Mouse (Mus musculus) layer of hippocampus, postnatal 25 days (tissue): Measurements from ENCODE around the gene Serbp1. TPM values are rescaled to one million over a fixed set of nuclear protein-coding genes. Genes with fewer than 3 reads are reported as not detected.

Experiments
- DNase-seq, 2 experiments: peaks; one replicate each; pipeline ENCODE4 v3.0.0; 2022; ENCODE audit warnings: mixed read lengths in 2 of 2, low spot score in 1 of 2; ENCODE audit errors: extremely low spot score in 1 of 2
- total RNA-seq, 2 experiments: library from RNA; stranded (reverse); gene quantifications; 2 replicates each; pipeline ENCODE4 v1.2.3; 2021

Gene Serbp1
- total RNA-seq, 2 experiments from 2014 or later, result 224 to 238 TPM

DNA sequence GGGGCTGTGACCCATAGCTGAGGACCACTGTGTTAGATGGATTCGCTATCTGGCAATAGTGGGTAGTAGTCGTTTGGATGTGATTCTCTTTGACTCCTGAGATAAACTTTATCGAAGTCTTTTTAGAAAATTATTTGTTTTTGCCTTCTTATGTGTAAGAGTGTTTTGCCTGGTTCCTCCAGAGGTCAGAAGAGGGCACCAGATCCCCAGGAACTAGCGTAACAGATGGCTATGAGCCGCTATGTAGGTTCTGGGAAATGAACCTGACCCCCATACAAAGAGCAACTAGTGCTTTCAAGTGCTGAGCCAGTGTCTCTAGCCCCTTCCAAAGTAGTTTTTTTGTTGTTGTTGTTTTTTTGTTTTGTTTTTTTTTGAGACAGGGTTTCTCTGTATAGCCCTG lies 58.1 kb downstream of the Serbp1 start:
- no peak for DNase-seq

DNA sequence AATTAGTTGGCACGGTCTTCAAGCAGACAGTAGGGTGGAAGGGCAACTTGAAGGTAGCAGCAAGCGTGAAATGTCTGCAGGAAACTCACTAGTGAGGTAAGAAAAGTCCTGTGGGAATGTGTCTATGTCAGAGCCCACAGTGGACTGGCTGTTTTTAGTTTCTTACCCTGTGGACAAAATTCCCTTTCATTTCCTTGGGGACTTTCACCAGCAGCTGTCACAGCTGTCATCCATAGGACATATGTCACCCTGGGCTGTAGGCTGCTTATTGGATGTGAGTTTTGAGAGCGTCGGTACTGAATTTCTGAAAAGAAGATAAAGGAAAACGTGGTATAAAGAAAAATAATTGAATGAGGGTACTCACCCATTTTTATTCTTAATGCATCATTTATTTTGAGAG lies 60.8 kb downstream of the Serbp1 start:
- DNase-seq, result no peak

DNA sequence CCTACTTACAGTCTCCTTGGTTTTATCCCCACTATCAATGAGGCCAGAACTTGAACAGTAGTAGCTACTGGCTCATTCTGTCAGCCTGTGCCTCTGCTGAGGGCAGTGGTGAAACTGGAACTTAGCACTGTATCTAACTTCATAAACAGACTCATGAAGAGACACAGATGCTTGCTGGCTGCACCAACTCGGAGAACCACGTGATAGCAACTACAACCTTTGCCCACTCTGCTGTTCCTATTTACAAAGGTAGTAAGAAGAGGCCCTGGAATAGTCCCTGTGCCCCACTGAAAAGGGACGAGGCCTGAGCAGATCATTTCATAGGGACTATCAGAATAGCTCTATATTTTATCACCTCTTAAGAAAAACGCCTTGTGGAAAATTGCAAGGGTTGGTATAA lies 62.3 kb downstream of the Serbp1 start:
- DNase-seq, result no peak

DNA sequence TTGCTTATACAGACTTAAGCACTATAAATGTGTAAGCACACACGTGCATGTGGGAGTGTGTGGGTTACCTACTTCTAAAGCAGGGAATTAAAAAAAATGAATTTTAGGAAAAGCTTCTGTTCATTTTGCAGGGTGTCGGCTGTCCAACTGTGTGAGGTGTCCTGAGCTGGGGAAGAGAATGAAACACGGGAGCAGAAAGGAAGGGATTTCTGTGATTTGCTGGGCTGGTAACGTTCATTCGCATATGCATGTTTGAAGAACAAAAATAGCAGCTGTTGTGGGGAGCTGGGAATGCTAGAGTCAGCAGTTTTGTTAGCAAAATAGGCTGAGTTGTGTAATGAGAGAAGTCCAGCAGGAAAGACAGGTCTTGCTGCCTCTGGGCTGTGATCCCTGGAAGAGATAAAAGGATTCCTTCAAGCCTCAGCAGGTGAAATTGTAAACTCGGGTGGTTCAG lies 62.8 kb downstream of the Serbp1 start:
- DNase-seq, result no peak

DNA sequence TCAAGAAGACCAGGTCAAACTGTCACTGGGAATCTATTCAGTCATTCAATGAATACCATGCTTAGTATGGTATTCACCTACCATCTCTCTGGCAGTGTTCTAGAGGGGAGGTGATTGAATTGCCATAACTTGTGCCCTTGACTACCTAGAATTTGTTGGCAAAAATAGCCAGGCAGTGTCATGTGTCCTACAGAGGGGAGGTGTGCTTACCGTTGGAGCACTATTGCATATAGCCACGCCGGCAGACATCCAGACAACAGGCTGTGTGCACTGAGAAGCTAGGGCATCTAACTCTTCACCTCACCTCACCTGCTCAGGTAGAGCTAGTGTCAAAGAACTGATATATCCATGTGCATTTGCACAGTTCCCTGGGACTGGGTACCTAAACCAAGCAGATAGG lies 63.3 kb downstream of the Serbp1 start:
- DNase-seq, result no peak

DNA sequence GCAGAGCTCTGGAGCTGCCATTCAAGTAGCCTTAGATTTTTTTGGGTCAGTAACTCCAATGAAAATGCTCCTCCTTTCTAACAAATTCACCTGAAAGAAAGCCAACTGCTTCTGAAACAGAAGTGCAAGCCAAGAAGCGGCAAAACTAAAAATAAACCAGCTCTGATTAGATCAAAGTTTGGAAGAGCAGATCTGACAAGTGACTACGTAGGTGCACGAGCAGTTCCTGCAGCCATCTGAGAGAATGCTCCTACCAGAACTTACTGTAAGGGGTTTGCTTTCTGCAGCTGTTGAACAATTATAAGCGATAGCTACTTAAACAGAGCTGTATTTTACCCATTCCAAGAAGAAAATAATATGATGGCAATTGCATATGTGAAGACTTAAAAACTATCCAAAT lies 64.5 kb downstream of the Serbp1 start:
- no peak for DNase-seq

DNA sequence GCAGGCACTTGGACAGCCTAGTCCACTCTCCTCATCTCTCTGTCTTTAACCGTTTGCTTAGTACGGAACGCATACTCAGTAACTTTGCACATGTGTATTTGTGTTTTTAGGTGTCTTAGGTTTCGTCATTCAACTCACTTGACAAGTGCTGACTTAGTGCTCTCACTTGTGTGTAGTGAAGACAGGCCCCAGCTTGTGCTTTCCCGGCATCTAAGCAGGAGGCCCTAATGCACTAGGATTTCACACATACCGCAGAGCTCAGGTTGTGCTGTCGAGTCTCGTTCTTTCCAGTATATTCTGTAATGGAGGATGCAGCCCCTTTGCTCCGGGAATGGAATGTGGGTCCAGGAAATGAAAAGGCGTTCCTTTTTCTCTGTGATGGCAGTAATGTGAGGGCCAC lies 65.2 kb downstream of the Serbp1 start:
- DNase-seq, result no peak

DNA sequence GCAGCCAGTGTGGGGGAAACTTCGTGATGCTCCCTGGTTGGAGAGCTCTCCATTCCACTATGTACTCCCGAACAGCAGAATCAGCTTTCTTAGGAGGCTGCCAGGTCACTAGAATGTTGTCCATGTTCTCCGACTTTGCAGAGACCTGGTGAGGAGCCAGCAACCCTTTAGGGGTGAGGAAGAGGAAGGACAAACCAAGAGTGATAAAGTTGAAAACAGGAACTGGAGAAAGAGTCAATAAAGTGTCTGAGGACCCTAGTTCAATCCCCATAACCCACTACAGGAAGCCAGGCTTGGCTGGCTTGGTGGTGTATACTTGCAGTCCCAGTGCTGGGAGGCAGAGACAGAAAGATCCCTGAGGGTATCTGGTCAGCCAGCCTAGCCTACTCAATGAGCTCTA lies 71.0 kb downstream of the Serbp1 start:
- DNase-seq, result no peak

DNA sequence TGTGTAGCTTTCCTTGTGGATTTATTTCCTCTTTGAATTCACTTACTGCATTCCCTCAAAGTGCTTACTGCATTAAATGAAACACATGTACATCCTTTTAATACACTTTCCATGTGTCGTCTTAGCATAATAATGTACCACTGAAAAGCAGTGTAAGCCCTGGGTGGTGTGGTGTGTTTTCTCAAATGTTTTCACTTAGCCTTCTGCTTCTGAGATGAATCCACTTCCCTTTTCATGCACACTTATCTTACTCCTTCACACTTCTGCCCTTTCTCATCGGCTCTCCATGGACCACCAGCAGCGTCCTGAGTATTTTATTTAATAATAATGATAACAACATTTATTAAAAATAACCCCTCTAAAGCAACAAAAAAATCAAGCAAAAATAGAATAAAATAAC lies 71.8 kb downstream of the Serbp1 start:
- DNase-seq, result no peak

DNA sequence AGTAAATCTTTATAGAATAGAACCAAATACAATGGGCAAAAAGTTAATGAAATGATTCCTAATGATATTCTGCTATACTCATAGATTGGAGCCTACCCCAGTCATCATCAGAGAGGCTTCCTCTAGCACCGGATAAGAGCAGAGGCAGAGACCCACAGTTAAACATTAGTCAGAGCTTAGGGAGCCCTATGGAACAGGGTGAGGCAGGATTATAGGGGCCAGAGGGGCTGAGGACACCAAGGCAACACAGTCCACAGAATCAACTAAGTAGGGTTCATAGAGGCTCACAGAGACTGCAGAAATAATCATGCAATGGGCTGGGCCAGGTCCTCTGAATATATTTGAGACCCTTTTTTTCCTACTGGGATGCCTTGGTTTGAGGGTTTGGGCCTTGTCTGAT lies 76.7 kb downstream of the Serbp1 start:
- DNase-seq, result no peak

DNA sequence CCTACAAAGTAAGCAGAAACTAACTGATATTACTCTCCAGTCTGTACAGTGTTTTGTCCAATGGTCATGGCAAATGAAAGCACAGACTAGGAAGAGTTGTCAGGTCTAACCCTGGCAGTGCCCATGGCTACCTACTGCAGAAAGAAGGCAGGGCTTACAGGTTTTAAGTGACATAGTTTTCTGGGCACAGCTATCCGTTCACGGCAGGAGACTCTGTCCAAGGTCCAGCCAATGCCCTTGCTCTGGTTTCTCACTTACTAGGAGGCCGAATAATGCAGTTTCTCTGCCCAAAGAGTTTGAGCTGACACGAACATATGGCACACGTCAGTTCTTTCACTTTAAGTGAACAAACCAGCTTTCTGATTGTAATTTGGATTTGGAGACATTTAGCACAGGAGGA lies 79.1 kb downstream of the Serbp1 start:
- DNase-seq, result no peak

DNA sequence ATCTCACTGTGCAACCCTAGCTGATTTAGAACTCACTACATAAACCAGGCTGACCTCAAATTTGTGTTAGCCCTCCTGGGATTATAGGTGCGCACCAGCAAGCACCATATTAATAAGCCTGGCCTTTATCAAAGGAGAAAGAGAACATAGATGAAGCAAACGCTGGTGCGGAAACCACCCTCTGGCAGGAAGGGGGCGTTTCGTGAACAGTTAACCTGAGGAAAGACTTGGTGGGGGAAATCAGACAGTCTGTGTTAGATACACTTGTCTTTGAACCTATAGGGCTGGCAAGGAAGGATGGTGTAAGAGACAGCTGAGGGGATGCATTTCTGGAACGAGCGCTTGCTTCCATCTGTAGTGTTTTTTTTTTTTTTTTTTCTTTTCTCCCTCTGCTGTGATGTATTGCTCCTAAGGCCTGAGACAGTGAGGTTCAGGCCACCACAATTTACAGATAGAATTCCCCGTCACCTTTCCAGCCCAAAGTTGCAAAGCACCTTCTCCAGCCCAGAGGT lies 79.9 kb downstream of the Serbp1 start:
- no peak for DNase-seq

DNA sequence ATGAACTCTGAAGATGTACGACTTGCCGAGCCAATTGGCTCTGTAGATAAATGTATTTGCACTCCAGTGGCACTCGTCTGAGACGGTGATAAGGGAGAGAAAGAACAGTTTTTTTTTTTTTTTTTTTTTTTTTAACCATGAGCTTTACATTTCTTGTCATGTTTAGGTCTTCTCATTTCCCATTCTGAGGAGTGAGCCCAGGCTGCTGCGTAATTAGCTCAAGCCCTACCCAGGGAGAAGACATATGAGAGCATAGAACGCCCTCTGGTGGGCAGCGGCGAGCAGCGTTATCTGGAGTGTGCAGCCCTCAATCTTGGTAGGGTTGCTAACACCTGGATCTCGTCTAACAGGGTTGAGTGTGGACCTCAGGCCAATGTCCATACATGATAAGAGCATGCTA lies 80.5 kb downstream of the Serbp1 start:
- peak; percentile 46 to 78 for DNase-seq

DNA sequence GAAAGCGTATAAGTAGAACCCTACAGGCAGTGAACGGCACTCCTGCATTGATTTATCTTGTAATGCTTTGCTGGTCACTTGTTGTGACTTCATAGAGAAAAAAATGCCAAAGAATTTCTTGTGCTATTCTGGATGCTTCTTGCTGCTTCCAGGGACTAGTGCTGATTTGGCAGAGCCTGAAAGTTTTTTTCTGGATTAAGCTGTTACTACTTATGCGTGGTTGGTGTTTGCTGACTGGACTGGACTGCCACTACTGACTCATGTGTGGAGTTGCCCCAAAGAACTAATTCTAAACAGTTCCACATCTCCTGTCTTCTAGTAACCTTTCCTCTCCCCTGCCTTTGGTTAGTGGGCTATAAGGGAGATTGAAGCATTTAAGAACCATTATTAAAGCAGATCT lies 85.8 kb downstream of the Serbp1 start:
- DNase-seq, result no peak

DNA sequence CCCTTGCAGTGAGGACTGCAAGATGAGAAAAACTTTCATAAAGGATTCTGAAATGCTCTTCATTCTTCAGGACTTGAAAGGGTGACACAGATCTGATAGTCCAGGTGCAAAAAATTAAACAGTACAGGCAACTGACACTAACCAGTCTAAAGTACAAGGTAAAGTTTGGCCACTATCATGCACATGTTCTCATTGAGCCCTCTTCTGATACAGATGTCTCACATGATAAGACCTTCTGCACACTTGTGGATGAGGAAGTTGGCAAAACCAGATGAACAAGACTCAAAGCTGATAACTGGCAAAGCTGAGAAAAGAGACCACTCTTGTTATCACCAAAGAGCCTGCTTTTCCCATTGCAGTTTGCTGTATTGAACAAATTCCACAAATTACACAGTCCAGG lies 100.0 kb downstream of the Serbp1 start:
- no peak for DNase-seq

DNA sequence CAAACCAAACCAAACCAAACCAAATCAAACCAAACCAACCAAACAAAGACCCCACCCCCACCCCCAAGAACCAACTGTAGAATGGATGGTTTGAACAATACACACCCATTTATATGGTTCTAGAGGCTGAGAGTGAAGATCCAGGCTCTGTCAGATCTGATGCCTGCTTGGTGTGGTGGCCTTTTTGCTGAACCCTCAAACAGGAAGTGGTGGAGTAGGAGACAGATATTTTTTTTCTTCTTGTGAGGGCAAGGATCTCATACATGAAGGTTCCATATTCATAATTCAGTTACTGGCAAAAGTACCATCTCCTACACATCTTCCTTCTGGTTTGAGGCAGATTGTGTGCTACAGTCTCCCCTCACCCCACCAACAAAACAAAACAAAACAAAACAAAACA lies 101.5 kb downstream of the Serbp1 start:
- no peak for DNase-seq

Other genes starting within 250 kb of the Serbp1 start
- gene Gadd45a, start 200.7 kb upstream of the Serbp1 start, total RNA-seq, result 10 to 100 TPM in 1 of 2 experiments, 1 to 10 TPM in 1; 8.2 to 10.5 TPM
- gene Il12rb2, start 138.0 kb downstream of the Serbp1 start, total RNA-seq, result not detected